Mouse (Mus musculus) erythroblast, embryonic 14.5 days (primary cell): ENCODE results near the gene Ccdc86.

Experiments
- GATA1 ChIP-seq: IDR thresholded peaks from 2 replicates; pipeline ENCODE4 v1.6.1; 2012; ENCODE audit warnings: low read length, inconsistent platforms, mixed read lengths
- TAL1 ChIP-seq: IDR thresholded peaks from 3 replicates; pipeline ENCODE4 v1.6.1; 2012; ENCODE audit warnings: low read length, inconsistent platforms, mixed read lengths

- TF ChIP-seq GATA1 (no peak), TAL1 (no peak)
Observed at GRCm38 (mm10) chr19:10943955-10944354, 5.1 kb downstream of the Ccdc86 start.
